Mouse (Mus musculus): ENCODE data around the gene Gm14399. TPM values are rescaled to one million over a fixed set of nuclear protein-coding genes. Genes with fewer than 3 reads are reported as not detected.
A peak's percentile ranks its signal among the peaks of the same experiment; 100 is the strongest.
"Not testable (repeated sequence)": the region's sequence is repeated elsewhere in the genome, so short reads cannot be mapped to it uniquely, and the experiment has no call there.

Gene Gm14399
- 4.3 and 6.4 TPM in 2 replicates for polyA plus RNA-seq (2015; fragmentation: Nextera tagmentation; extraction: Ambion mirVana)

DNA sequence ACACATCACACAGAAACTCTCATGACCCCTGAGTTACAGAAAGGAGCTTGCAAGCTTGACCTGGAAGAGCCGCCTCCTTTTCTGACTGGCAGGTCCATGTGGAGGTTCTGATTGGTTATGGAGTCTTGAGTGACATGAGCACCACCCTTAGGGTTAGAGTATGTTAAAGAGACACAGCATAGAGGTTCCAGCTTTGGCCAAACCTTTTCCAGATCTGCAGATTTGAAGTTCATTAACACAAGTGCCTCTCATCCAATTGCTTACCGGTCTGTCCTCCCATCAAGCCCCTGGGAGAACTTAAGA, at the start of gene Gm14399:
Gm14399 (minus strand) TSS at position 20 of the 303 bp plus-strand sequence.
- ATAC-seq (ENCODE audit: low FRiP score); H3K4me1 ChIP-seq; H3K27ac ChIP-seq (replicated peaks); H3K27me3 ChIP-seq (replicated peaks); H3K36me3 ChIP-seq; H3K9me3 ChIP-seq (replicated peaks): not testable (repeated sequence)
- 8% methylated on average over 1 of the region's 2 CpGs for WGBS
- Histone ChIP-seq H3K4me3 (replicated peaks) (peak within 1 kb of the TSS; percentile 46), H3K9ac (replicated peaks) (peak within 1 kb of the TSS; percentile 32; the same call in 1 of the 2 replicates), H3K4me2 (peak within 1 kb of the TSS; percentile 51)

DNA sequence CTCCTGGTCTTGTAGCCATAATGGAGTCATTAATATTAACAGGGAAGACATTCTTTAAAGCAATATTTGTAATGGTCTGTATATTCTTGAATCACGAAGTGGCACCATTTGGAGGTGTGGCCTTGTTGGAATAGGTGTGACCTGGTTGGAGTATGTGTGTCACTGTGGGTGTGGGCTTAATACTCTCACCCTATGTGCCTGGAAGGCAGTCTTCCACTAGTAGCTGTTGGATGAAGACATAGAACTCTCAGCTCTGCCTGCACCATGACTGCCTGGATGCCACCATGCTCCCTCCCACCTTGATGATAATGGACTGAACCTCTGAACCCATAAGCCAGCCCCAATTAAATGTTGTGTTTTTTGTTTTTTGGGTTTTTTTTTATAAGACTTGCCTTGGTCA, 37.2 kb upstream of the Gm14399 start:
- H3K4me3 ChIP-seq (replicated peaks); H3K4me2 ChIP-seq; H3K27ac ChIP-seq (replicated peaks); H3K4me1 ChIP-seq; H3K27me3 ChIP-seq (replicated peaks); H3K9me3 ChIP-seq (replicated peaks); H3K36me3 ChIP-seq; H3K9ac ChIP-seq (replicated peaks); ATAC-seq (ENCODE audit: low FRiP score): not testable (repeated sequence)
- 47% methylated on average over 1 of the region's 1 CpGs for WGBS

DNA sequence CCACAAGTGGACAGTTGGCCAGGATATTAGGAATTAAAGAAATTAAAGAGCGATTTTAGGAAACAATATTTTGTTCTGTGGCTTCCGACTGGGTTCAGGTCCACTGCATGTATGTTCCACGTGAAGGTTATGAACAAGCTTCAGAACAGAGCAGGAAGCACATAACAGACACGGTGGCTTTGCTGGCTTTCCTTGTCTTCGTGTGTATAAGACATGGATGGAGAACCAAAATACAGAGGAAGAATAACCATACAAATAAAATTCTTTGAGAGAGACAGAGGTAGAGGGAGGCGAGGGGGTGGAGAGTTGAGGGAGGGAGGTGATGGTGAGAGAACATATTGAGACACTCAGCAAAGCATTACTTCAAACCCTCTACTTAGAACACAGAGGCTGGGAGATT, 34.5 kb upstream of the Gm14399 start:
- H3K9ac ChIP-seq (replicated peaks), result no peak overlapping the region
- no peak overlapping the region for H3K4me2 ChIP-seq
- no peak for ATAC-seq (ENCODE audit: low FRiP score)
- H3K4me3 ChIP-seq (replicated peaks), result no peak overlapping the region
- no peak overlapping the region for H3K27ac ChIP-seq (replicated peaks)
- WGBS, result 90% methylated on average over 6 of the region's 6 CpGs
- H3K9me3 ChIP-seq (replicated peaks), result no peaks in the 10 kb centered on the region
- no peaks in the 10 kb centered on the region for H3K36me3 ChIP-seq
- H3K27me3 ChIP-seq (replicated peaks), result no peaks in the 10 kb centered on the region
- H3K4me1 ChIP-seq, result no peaks in the 10 kb centered on the region

DNA sequence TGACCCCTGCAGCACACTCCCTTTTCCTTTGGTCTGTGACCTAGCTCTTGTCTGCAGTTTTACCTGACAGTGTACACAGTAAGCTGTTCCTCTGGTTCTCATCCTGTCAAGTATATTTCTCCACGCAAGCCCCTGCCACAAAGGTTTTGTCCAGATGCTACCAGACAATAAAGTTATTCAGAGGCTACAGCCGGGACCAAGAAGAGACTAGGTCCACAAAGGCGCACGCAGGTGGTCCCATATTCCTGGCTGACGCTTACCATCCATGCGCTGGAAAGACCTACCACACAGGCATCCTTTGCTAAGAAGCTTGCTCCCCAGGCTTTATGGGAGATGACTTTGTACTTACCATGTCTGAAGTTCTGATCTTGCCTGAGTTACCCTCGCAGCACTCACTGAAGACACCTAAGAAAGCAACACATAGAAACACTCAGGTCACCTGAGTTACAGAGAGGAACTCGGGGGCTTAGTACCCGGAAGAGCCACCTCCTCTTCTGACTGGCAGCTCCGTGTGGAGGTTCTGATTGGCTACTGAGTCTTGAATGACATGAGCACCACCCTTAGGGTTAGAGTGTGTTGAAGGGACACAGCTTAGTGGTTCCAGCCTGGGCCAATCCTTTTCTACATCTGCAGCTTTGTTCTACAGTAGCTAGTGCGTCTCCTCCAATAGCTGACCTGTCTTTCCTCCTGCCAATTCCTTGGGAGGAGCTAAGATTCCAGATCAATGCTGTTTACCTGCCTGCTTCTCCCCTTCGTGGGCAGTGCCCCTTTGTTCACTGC, 33.8 kb upstream of the Gm14399 start, which contains the start of gene Gm14443:
Gm14443 (minus strand) TSS at position 471 of the 780 bp plus-strand sequence.
- H3K27ac ChIP-seq (replicated peaks); H3K4me2 ChIP-seq; H3K27me3 ChIP-seq (replicated peaks); H3K36me3 ChIP-seq; H3K4me1 ChIP-seq; ATAC-seq (ENCODE audit: low FRiP score); H3K9ac ChIP-seq (replicated peaks); H3K9me3 ChIP-seq (replicated peaks); H3K4me3 ChIP-seq (replicated peaks): not testable (repeated sequence)
- WGBS, result 79% methylated on average over 12 of the region's 12 CpGs

DNA sequence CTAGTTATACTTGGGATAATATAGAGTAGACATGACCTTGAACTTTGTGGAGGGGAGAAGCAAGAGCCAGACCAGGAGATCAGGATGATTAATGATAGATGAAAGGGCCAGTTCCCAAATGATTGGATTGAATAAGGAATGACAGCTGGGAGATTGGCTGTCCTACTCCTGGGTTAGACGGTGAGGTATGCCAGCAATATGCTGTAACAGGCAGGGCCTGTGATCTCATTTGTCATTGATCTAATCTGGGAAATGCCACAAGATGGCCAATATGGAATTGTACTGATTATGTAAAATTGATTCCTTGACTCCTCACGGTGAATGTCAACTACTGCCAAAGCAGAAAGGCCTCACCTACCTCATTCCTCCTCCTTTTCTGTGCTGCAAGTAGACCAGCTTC, 32.2 kb upstream of the Gm14399 start:
- H3K9ac ChIP-seq (replicated peaks); H3K4me3 ChIP-seq (replicated peaks); H3K27ac ChIP-seq (replicated peaks); ATAC-seq (ENCODE audit: low FRiP score); H3K9me3 ChIP-seq (replicated peaks); H3K4me1 ChIP-seq; H3K4me2 ChIP-seq; H3K27me3 ChIP-seq (replicated peaks); H3K36me3 ChIP-seq: not testable (repeated sequence)
- WGBS, result 91% methylated on average over 2 of the region's 2 CpGs

DNA sequence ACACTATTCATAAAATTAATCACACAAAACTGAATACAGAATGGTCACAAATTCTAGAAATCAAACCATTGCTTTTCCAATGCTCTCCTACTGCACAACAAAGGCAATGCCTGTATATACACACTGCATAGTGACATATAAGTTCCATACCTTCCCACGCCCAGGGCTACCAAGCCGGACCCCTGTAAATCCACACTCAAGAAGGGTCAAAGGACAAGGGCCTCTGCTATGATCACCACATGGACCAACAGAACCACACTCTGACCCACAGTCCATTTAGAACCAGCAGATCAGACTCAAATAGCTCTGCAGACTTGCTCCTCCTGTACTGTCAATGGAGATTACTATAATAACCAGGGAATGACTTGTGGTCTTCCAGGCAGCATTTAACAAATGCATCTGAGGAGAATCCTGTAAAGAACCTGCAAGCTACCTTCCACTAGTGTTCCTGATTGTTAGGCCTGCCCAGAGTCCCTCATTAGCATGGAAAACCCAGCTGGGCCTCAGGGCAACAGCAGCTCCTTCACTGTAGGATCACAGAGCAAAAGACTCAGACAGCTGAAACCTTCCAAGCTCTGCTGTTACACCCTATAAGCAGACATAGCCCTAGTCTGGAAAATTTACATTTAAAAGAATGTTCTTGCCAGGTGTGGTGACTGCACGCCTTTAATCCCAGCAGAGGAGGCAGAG, 31.2 kb upstream of the Gm14399 start:
- H3K9me3 ChIP-seq (replicated peaks); H3K4me2 ChIP-seq; H3K4me3 ChIP-seq (replicated peaks); H3K27ac ChIP-seq (replicated peaks); H3K4me1 ChIP-seq; H3K36me3 ChIP-seq; H3K9ac ChIP-seq (replicated peaks); H3K27me3 ChIP-seq (replicated peaks); ATAC-seq (ENCODE audit: low FRiP score): not testable (repeated sequence)
- 92% methylated on average over 3 of the region's 3 CpGs for WGBS

DNA sequence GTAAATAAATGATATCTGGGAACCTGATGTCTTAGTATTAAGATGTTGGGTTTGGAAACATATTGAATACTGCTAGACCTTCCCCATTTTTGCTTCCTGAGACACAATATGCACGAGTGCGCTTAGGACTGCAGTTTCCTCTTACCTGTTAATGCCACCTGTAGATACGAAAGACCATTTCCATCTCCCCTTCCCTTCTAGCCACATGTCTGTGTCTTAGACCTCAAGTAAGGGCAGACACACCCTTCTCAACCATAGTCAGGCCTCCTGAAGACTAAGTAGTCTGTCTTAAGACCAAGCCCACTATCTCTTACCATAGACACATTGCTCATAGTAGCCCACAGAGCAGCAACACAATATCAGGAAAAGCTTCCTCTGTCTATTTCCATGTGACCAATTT, 30.3 kb upstream of the Gm14399 start:
- Histone ChIP-seq H3K4me1 (no peaks in the 10 kb centered on the region), H3K4me3 (replicated peaks) (no peak overlapping the region), H3K4me2 (no peak overlapping the region), H3K9me3 (replicated peaks) (0 out of 2 replicates have a peak, but pooled peaks cover 3% of the 10 kb centered on the region), H3K27ac (replicated peaks) (no peak overlapping the region), H3K36me3 (no peaks in the 10 kb centered on the region), H3K9ac (replicated peaks) (no peak overlapping the region), H3K27me3 (replicated peaks) (no peaks in the 10 kb centered on the region)
- ATAC-seq (ENCODE audit: low FRiP score), result no peak
- 88% methylated on average over 3 of the region's 3 CpGs for WGBS

DNA sequence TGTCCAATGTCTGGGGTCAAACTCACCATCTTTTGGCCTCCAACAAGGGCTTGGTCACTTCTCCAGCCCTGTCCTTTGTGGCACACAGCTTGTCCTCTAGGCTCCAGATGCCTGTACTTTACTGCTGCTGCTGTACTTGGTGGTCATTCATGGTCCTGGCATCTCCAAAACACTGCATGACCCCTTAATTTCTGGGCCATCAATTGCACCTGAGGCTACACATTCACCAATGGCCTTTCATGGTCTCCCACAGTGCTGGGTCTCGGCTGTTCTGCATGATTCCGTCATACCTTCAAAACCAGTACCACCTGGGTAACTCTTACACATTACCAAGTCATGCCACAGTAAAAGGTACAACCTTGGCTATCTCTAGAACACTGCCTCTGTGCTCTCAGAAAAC, 25.1 kb upstream of the Gm14399 start:
- ATAC-seq (ENCODE audit: low FRiP score); H3K9me3 ChIP-seq (replicated peaks); H3K27ac ChIP-seq (replicated peaks); H3K36me3 ChIP-seq; H3K4me1 ChIP-seq; H3K9ac ChIP-seq (replicated peaks); H3K4me3 ChIP-seq (replicated peaks); H3K4me2 ChIP-seq; H3K27me3 ChIP-seq (replicated peaks): not testable (repeated sequence)
- WGBS, result 93% methylated on average over 2 of the region's 2 CpGs

DNA sequence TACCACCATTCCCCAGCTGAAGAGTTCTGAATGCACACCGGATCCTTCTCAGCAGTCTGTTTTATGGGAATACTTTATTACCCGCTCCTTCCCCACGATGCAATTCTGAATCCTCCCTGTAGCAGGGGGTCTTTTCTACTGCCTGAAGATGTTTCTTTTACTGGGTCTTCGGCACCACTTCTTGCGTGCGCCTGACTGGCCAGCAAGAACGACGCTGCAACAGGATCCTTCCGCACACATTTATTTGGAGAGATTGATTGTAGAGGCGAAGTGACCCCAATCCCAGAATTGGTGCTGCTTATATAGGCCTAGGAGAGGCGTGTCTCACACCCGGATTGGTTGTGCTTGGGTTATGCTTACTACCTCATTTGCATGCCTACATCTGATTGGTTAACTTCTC, 23.3 kb upstream of the Gm14399 start:
- H3K4me1 ChIP-seq; H3K9me3 ChIP-seq (replicated peaks); H3K27me3 ChIP-seq (replicated peaks); H3K4me3 ChIP-seq (replicated peaks); H3K4me2 ChIP-seq; H3K9ac ChIP-seq (replicated peaks); H3K36me3 ChIP-seq; ATAC-seq (ENCODE audit: low FRiP score); H3K27ac ChIP-seq (replicated peaks): not testable (repeated sequence)
- WGBS, result 94% methylated on average over 12 of the region's 12 CpGs

DNA sequence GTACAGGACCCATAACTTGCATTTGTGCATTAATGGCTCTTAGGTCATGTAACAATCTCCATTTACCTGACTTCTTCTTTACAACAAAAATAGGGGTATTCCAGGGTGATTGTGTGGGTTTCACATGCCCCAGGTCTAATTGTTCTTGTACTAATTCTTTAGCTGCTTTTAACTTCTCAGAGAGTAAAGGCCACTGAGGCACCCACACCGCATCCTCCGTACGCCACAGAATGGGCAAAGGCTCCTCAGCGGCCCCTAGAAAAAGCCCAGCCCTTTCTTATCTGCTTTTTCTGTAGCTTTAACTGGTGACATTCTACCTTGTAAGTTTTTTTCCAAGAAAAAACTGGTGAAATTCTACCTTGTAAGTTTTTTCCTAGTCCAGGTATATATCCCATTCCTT, 19.6 kb upstream of the Gm14399 start:
- not testable (repeated sequence) for H3K27me3 ChIP-seq (replicated peaks); H3K9ac ChIP-seq (replicated peaks); H3K36me3 ChIP-seq; H3K27ac ChIP-seq (replicated peaks); H3K4me3 ChIP-seq (replicated peaks); H3K9me3 ChIP-seq (replicated peaks); H3K4me2 ChIP-seq; H3K4me1 ChIP-seq; ATAC-seq (ENCODE audit: low FRiP score)
- WGBS, result 89% methylated on average over 4 of the region's 4 CpGs

DNA sequence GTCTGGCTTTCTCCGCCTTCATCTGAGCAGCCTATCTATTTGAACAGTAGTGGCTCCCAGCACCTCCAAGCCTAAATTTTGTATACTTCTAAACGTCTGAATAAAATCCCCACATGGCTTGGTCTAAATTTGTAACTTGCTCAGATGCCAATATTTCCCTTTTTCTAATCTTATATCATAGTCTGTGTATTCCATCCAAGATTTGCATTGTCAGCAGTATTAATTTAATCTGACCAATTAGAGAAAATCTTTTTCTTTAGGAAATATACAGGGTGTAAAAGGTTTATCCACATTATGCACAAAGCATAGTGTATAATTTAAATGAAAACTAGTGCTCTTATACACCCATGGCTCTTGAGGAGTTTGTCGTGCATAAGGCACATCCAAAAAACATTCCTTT, 16.8 kb upstream of the Gm14399 start:
- H3K36me3 ChIP-seq, result no peaks in the 10 kb centered on the region
- ATAC-seq (ENCODE audit: low FRiP score), result no peak
- H3K9ac ChIP-seq (replicated peaks), result no peak overlapping the region
- H3K9me3 ChIP-seq (replicated peaks), result 0 out of 2 replicates have a peak, but pooled peaks cover 10% of the 10 kb centered on the region
- no peaks in the 10 kb centered on the region for H3K4me1 ChIP-seq
- 84% methylated on average over 3 of the region's 3 CpGs for WGBS
- H3K4me2 ChIP-seq, result no peak overlapping the region
- no peak overlapping the region for H3K27ac ChIP-seq (replicated peaks)
- no peaks in the 10 kb centered on the region for H3K27me3 ChIP-seq (replicated peaks)
- H3K4me3 ChIP-seq (replicated peaks), result no peak overlapping the region

DNA sequence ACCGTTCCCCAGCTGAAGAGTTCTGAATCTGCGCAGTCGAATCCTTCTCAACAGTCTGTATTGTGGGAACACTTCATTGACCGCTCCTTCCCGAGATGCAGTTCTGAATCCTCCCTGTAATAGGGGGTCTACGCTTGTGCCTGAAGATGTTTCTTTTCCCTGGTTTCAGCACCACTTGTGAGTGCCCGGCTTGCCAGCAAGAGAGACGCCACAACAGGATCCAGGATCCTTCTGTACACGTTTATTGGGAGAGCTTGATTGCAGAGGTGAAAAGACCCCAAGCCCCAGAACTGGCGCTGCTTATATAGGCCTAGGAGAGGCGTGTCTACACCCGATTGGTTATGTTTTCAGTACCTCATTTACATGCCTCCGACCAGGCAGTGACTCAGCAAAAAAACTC, 14.9 kb upstream of the Gm14399 start:
- ATAC-seq (ENCODE audit: low FRiP score), result no peak
- Histone ChIP-seq H3K4me1 (no peaks in the 10 kb centered on the region), H3K9me3 (replicated peaks) (0 out of 2 replicates have a peak, but pooled peaks cover 10% of the 10 kb centered on the region), H3K4me3 (replicated peaks) (no peak overlapping the region), H3K4me2 (no peak overlapping the region), H3K9ac (replicated peaks) (no peak overlapping the region), H3K27ac (replicated peaks) (no peak overlapping the region), H3K27me3 (replicated peaks) (no peaks in the 10 kb centered on the region), H3K36me3 (no peaks in the 10 kb centered on the region)
- 91% methylated on average over 13 of the region's 13 CpGs for WGBS

All from neural tube, embryonic 15.5 days (tissue).